Mouse (Mus musculus): ENCODE measurements around the gene Ctnnal1.

DNA sequence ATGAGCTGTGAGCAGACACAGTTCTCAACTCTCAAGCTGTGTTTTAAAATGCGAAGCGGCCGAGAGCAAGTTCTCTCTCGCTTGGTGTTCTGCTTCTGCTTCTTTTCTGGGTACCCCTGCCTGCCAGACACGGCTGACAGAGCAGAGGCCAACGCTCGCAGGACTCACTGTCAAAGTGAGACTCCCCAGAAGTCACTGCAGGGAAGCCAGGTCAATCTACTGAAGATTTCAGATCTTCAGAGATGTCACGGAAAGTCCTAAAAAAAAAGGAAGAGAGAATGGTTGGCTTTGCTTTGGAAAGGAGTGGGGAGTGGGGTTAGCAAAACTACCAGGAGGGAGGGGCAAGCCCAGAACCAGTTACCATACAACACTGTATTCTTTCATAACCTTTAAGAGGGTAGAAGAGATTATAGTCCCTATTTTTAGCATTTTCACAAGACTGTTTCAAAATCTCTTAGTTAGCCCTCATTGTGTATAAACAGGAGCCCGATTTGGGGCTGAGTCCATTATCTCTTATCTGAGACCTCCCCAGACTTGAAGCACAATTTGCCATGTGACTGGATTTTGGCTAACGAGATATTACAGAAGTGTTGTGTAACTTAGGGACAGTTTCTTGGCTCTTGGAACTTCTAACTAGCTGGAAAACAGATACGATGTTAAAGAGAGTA, 15.2 kb upstream of the Ctnnal1 start:
- TF ChIP-seq CTCF (IDR thresholded peaks at IDR 0.05; ENCODE audit: control insufficient read depth, insufficient read depth, insufficient read length), result no peak
- no peak for TF ChIP-seq MYOG (IDR thresholded peaks at IDR 0.05; ENCODE audit: control insufficient read depth, extremely low read depth, insufficient read length)
- no peak for TF ChIP-seq CEBPB (IDR thresholded peaks at IDR 0.05; ENCODE audit: low read depth)
- TF ChIP-seq MAX (IDR thresholded peaks at IDR 0.05), result no peak
